ENCODE assay signal across 8 mouse cellular contexts in the genomic region with DNA sequence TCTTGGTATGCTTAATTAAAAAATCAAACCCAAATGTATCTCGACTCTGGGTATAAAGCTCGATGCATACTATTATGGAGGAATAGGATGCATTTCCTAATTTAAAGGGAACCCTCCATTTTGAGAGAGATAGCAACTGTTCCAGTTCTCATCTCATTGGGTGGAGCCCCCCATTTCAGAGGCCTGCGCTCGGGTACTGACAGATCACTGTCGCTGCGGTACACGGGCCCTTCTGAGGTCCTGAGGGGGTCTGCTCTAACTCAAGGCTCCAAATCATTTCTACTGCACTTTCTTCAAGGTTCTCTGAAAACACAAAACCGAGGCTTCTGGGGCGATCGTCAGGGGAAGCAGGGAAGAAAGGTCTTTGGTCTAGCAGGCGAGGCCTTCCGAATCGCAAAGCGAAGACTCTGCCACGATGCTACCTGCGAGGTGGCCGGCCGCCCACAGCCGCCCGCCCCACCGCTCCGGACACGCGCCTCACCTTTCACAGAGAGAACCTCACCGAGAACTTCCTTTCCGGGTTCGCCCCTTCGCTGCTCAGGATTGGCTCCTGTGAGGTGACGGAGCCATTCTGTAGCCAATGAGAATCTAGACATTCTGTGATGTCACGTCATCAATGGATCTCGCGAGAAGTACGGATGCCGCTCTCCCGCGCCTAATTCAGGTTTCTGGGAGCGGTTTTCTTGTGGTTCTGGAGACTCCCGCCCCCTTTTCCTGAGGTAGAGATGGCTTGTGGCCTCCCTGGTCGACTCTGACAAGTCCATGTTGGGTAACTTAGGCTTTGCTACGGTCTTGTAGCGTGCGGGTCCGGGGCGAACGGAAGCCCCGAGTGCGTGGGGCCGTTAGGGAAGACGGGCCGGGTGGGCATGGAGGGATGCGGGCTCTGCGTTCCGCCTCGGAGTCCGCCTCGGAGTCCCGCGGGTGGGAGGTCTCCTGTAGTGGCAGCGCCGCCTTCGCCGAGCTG. TPM values are rescaled to one million over a fixed set of nuclear protein-coding genes. Genes with fewer than 3 reads are reported as not detected.
A peak's percentile ranks its signal among the peaks of the same experiment; 100 is the strongest.
DNase-seq lines count a peak whose midpoint lies in the region; ATAC-seq lines count a peak whose summit lies in the region.

A gene (plus strand): TSS at position 616 of the 964 bp plus-strand sequence.
A gene (minus strand): TSS at position 818 of the 964 bp plus-strand sequence.

- peak; percentile 99 for ATAC-seq in inflammation-experienced regulatory T-cells, adult 6 months
- peak; percentile 99 for ATAC-seq in megakaryocyte-erythroid progenitor cell, adult 5-6 weeks (replicated peaks; ENCODE audit: low FRiP score, low TSS enrichment, poor library complexity, severe bottlenecking)

- peak; percentile 94 to 99 for DNase-seq in adrenal gland, adult (ENCODE audit: inconsistent age in 2 of 2, low spot score in 1 of 2)
- DNase-seq in embryo, embryonic 10.5 days (ENCODE audit: low spot score), result peak; percentile 99
- peak; percentile 87 for DNase-seq in gastrocnemius, postnatal 14 days
- DNase-seq in left cerebral cortex, postnatal 10 days (ENCODE audit: extremely low spot score in 1 of 2, low spot score in 2 of 2), result peak; percentile 92 to 95
- peak; percentile 89 for DNase-seq in right cerebral cortex, postnatal 25 days
- peak; percentile 85 to 88 for DNase-seq in urinary bladder, postnatal 4 days (ENCODE audit: low spot score in 2 of 2)

- intact Hi-C loops in gastrocnemius, postnatal 14 days (cut with DNase I; ENCODE audit: low total_unique reads), result no loop called here
- intact Hi-C loops in left cerebral cortex, postnatal 10 days (cut with DNase I), result no loop called here

RNA-seq across cellular contexts. Expression of the first gene that starts in this region (rescaled TPM):
- 1 to 10 TPM; 8.4 to 9.2 TPM for total RNA-seq in gastrocnemius, postnatal 14 days (2021)
- polyA plus RNA-seq in inflammation-experienced regulatory T-cells, adult 6 months (2017; shearing (Covaris generic)), result 10 to 100 TPM; 18.3 to 28.9 (median 26.6) TPM
- 10 to 100 TPM; 10.2 to 11.3 TPM for total RNA-seq in left cerebral cortex, postnatal 10 days (2021)
- 45.2 and 62.0 TPM in 2 replicates for total RNA-seq in megakaryocyte-erythroid progenitor cell, adult 5-6 weeks (2014; fragmentation: Nextera tagmentation)
- 85.7 and 119 TPM in 2 replicates for total RNA-seq in megakaryocyte-erythroid progenitor cell, adult 5-6 weeks (2017)

RNA-seq across cellular contexts. Expression of the second gene that starts in this region (rescaled TPM):
- 1 to 10 TPM; 6.3 to 7.5 TPM for total RNA-seq in gastrocnemius, postnatal 14 days (2021)
- polyA plus RNA-seq in inflammation-experienced regulatory T-cells, adult 6 months (2017; shearing (Covaris generic)), result 10 to 100 TPM; 20.1 to 41.7 (median 29.0) TPM
- 10 to 100 TPM; 18.7 to 19.9 TPM for total RNA-seq in left cerebral cortex, postnatal 10 days (2021)
- total RNA-seq in megakaryocyte-erythroid progenitor cell, adult 5-6 weeks (2014; fragmentation: Nextera tagmentation), result 45.8 and 47.3 TPM in 2 replicates
- total RNA-seq in megakaryocyte-erythroid progenitor cell, adult 5-6 weeks (2017), result 52.2 and 76.9 TPM in 2 replicates

Comparison
In these comparisons a context has a peak if more than half of its experiments do, and no peak if none do; other contexts are left out.
1. Peak in every context shown above with its lines: DNase-seq and ATAC-seq.